Mouse (Mus musculus) adrenal gland, postnatal 14 days (tissue): Measurements from ENCODE around the gene Dusp6. TPM values are rescaled to one million over a fixed set of nuclear protein-coding genes. Genes with fewer than 3 reads are reported as not detected.

Experiments used
- total RNA-seq: library from RNA; stranded (reverse); gene quantifications from 2 replicates; pipeline ENCODE4 v1.2.3, GENCODE M21; 2021

Gene Dusp6
- total RNA-seq, 1 experiment from 2014 or later, result 113 TPM

Other genes with a start within 250 kb of the Dusp6 start
- 12.7 and 13.1 TPM in 2 replicates for gene Poc1b, start 156.2 kb upstream of the Dusp6 start, total RNA-seq
- gene Galnt4, start 155.1 kb upstream of the Dusp6 start, total RNA-seq, result 6.8 and 6.9 TPM in 2 replicates
- gene Phxr2, start 136.9 kb upstream of the Dusp6 start, total RNA-seq, result not detected in 2 replicates